Mouse (Mus musculus) adrenal gland, postnatal 25 days (tissue): Measurements from ENCODE around the gene Gm11756. TPM values are rescaled to one million over a fixed set of nuclear protein-coding genes. Genes with fewer than 3 reads are reported as not detected.
"Not testable (repeated sequence)": the region's sequence is repeated elsewhere in the genome, so short reads cannot be mapped to it uniquely, and the experiment has no call there.

Experiments used
- DNase-seq: peaks from one replicate; pipeline ENCODE4 v3.0.0; 2021; ENCODE audit warnings: mixed read lengths
- long read RNA-seq: library from polyadenylated mRNA; stranded (forward); transcript quantifications from one replicate; pipeline ENCODE4 v2.0.0, GENCODE M21; 2021
- total RNA-seq: library from RNA; stranded (reverse); gene quantifications from 2 replicates; pipeline ENCODE4 v1.2.3, GENCODE M21; 2021

Gm11756 gene
- not detected in 2 replicates for total RNA-seq
- long read RNA-seq: 0 reads

DNA sequence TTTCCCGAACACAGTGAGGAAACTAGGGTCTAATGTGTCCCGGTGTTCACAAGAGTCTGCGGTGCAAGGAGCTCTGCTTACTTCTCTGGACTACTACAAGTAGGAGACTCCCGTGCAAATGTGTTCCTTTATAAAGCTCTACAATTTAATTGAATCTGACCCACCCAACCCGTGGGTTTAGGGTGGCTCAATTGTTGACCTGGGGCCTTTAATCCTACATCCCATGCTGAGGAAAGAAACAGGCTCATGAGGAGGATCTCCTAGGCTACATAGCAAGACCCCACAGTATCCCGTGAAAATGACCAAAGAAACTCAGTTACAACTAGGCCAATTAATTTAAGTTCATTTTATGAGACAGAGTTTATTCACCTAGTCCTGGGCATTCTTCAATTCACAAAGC lies at the start of gene Gm11756:
Gene Gm11756, minus strand, starts transcription at position 101 of the 400 bp plus-strand sequence.
- not testable (repeated sequence) for DNase-seq

- no peak for DNase-seq
Measured at GRCm38 (mm10) chr4:73950375-73950896, 29.9 kb upstream of the Gm11756 start, which contains the start of gene 2310002L09Rik. Gene 2310002L09Rik (minus strand): TSS chr4:73950846.

- not testable (repeated sequence) for DNase-seq
Measured at GRCm38 (mm10) chr4:73905853-73906252, 14.7 kb downstream of the Gm11756 start, which contains the start of gene Gm13871. Gene Gm13871 (minus strand): TSS chr4:73905953.

DNA sequence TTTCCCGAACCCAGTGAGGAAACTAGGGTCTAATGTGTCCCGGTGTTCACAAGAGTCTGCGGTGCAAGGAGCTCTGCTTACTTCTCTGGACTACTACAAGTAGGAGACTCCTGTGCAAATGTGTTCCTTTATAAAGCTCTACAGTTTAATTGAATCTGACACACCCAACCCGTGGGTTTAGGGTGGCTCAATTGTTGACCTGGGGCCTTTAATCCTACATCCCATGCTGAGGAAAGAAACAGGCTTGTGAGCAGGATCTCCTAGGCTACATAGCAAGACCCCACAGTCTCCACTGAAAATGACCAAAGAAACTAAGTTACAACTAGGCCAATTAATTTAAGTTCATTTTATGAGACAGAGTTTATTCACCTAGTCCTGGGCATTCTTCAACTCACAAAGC lies 29.5 kb downstream of the Gm11756 start, which contains the start of gene Gm11757:
Gene Gm11757, minus strand, starts transcription at position 101 of the 400 bp plus-strand sequence.
- not testable (repeated sequence) for DNase-seq

DNA sequence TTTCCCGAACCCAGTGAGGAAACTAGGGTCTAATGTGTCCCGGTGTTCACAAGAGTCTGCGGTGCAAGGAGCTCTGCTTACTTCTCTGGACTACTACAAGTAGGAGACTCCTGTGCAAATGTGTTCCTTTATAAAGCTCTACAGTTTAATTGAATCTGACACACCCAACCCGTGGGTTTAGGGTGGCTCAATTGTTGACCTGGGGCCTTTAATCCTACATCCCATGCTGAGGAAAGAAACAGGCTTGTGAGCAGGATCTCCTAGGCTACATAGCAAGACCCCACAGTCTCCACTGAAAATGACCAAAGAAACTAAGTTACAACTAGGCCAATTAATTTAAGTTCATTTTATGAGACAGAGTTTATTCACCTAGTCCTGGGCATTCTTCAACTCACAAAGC lies 44.4 kb downstream of the Gm11756 start, which contains the start of gene Gm11758:
Gene Gm11758, minus strand, starts transcription at position 101 of the 400 bp plus-strand sequence.
- not testable (repeated sequence) for DNase-seq

Other genes starting within 250 kb of the Gm11756 start
- gene Gm428, start 237.2 kb downstream of the Gm11756 start, total RNA-seq: not detected in 2 replicates
- gene Rasef, start 129.8 kb downstream of the Gm11756 start, total RNA-seq: not detected in 2 replicates
- gene Gm11758, start 44.5 kb downstream of the Gm11756 start, total RNA-seq: not detected in 2 replicates
- gene Gm11757, start 29.6 kb downstream of the Gm11756 start, total RNA-seq: not detected in 2 replicates
- not detected in 2 replicates for gene Gm13871, start 14.8 kb downstream of the Gm11756 start, total RNA-seq
- not detected in 2 replicates for gene 2310002L09Rik, start 30.1 kb upstream of the Gm11756 start, total RNA-seq
- gene Frmd3, start 92.7 kb upstream of the Gm11756 start, total RNA-seq: 0.36 TPM in 1 of 2 replicates, not detected in the other